Mouse (Mus musculus) adrenal gland, postnatal 0 days (tissue): Measurements from ENCODE around the gene Glrx2. TPM values are rescaled to one million over a fixed set of nuclear protein-coding genes. Genes with fewer than 3 reads are reported as not detected.

Experiments used
- polyA plus RNA-seq: library from polyadenylated mRNA; unstranded; fragments of >200 nt; fragmentation: Nextera tagmentation; extraction: Ambion mirVana; gene quantifications from 2 replicates; pipeline ENCODE4 v1.2.1, GENCODE M21; 2015

Glrx2 gene
- 97.8 and 115 TPM in 2 replicates for polyA plus RNA-seq

DNA sequence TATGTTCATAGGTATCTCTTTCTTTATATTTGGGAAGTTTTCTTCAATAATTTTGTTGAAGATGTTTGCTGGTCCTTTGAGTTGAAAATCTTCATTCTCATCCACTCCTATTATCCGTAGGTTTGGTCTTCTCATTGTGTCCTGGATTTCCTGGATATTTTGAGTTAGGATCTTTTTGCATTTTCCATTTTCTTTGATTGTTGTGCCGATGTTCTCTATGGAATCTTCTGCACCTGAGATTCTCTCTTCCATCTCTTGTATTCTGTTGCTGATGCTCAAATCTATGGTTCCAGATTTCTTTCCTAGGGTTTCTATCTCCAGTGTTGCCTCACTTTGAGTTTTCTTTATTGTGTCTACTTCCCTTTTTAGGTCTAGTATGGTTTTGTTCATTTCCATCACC lies at the start of gene Glrx2:
Glrx2 (plus strand) TSS at position 301 of the 400 bp plus-strand sequence.

DNA sequence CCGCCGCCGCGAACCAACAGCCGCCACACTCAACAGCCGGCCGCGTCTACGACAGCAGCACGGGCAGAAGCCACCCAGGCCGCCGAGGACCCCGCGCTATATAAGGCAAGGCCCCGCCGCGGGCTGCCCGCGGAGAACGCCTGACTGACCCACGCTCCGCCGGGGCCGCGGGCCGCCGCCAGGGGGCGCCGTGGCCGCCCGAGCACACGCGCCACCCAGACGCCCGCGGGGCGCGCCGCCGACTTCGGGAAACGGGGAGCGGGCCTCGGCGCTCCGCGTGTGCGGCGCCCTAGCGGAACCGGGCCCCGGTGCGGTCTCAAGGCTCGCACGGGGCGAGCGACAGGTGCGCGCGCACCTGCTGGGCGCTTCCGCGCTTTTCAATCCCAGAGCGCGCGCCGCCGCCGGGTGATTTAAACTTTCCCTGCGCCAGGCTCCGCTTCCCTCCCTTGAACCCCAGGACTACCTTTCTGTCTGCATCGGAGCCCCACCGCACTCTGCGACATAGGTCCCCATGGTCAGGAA lies 13.3 kb upstream of the Glrx2 start, which contains the start of gene Cdc73:
Cdc73 (minus strand) TSS at position 153 of the 522 bp plus-strand sequence.

DNA sequence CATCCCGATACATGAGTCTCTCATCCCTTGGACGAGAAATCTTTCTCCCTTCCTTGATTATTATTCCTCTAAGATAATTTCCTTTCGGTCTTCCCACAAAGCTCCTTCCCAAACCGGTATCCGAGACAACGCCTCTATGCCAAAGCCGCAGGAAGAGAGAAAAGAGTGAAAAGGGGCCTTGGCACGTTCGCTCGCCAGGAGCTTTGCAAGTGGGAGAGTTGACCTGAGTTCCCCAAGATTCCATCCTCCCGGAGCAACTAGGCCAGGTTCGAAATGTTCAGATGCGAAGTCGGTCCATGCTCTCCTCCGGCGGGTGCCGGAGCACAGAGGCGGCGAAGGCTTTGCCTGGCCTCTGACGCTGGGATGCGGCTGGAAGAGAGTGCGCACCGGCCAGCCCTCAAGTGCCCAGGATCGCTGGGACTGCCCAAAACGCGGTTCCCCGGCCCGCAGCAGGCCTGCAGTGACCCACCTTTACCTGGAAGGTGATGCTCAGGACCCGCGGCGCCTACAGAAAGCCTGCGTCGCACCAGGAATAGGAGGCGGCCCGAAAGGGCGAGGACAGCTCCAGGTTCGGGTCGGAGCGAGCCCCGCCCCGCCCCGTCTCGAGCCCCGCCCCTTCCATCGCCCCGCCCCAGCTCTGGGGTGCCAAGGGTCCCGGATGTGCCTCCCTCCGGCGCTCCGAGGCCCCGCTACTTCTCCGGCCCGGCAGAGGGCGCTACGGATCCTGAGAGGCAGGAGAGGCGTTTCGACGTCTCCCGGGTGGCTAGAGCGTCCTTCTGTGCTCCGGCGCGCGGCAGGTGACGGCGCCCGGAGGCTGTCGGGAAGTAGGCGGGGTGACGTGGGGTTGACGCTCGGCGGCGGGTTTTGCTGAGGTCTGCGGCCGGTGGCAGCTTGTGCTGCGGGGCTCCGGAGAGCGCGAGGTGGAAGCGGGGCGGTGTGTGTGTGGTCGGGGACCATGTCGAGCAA lies 60.6 kb downstream of the Glrx2 start, which contains the start of the genes Trove2 and Uchl5:
Trove2 (minus strand) TSS at position 623 of the 966 bp plus-strand sequence.
Uchl5 (plus strand) TSS at position 827 of the 966 bp plus-strand sequence.

Other genes with a start within 250 kb of the Glrx2 start
- gene B3galt2, start 75.7 kb upstream of the Glrx2 start, polyA plus RNA-seq: 0.54 and 1.5 TPM in 2 replicates
- 14.5 and 22.3 TPM in 2 replicates for gene Cdc73, start 13.4 kb upstream of the Glrx2 start, polyA plus RNA-seq
- gene Trove2, start 60.7 kb downstream of the Glrx2 start, polyA plus RNA-seq: 6.4 and 8.4 TPM in 2 replicates
- 29.2 and 62.4 TPM in 2 replicates for gene Uchl5, start 60.9 kb downstream of the Glrx2 start, polyA plus RNA-seq